Comparison of ENCODE assay signal across 9 mouse cellular contexts in the genomic region with DNA sequence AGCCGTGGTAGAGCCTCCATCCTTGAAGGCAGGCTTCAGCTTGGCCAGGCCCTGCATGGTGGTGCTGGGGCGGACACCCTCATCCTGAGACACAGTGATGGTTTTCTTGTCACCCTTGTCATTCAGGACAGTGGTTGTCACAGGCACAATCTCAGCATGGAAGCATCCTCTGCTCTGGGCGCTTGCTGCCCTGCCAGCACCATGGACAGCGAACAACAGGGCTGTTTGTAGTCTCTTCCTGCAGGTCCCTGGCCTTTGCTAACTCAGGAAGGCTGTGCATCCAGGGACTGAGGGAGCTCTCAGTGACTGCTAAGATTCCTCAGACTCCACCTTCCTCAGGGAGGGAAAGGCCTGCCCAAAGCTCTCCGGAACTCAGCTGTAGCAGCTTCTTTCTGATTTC. TPM values are rescaled to one million over a fixed set of nuclear protein-coding genes. Genes with fewer than 3 reads are reported as not detected.
DNase-seq lines count a peak whose midpoint lies in the region; ATAC-seq lines count a peak whose summit lies in the region.
"Had no signal": no experiment of that assay in that cellular context is flagged by ENCODE, and none has a peak within 500 bp of the region (broad histone marks: within the 10 kb centered on the region; RNA-seq: fewer than 3 reads in every experiment).

No protein-coding gene starts in this region.

- intact Hi-C loops in left cerebral cortex, postnatal 25 days (cut with DNase I) = no loop called here

- peak; percentile 81 for DNase-seq in forebrain, embryonic 11.5 days (ENCODE audit: low spot score)
- DNase-seq in midbrain, embryonic 14.5 days = peak; percentile 45
- peak; percentile 28 for DNase-seq in hindlimb bud, embryonic 11.5 days (ENCODE audit: extremely low spot score, low read depth, low spot score)
- peak; percentile 51 for DNase-seq in ovary, postnatal 14 days (ENCODE audit: low spot score)
- DNase-seq in cerebellum, adult 9-11 months = no peak
- DNase-seq in left cerebral cortex, postnatal 25 days (ENCODE audit: low spot score in 2 of 2) = no peak

- H3K4me2 ChIP-seq in forebrain, embryonic 11.5 days (ENCODE audit: low read depth, low read length, severe bottlenecking) = no peak overlapping the region
- H3K4me2 ChIP-seq in forebrain, embryonic 15.5 days (replicated peaks) = no peak overlapping the region
- H3K4me2 ChIP-seq in midbrain, embryonic 14.5 days (ENCODE audit: low read length) = no peak overlapping the region
- H3K4me2 ChIP-seq in midbrain, embryonic 15.5 days = no peak overlapping the region
- H3K4me2 ChIP-seq: heart, embryonic 13.5 days had no signal

- no peaks in the 10 kb centered on the region for H3K4me1 ChIP-seq in forebrain, embryonic 11.5 days (replicated peaks; ENCODE audit: control insufficient read depth, insufficient read depth, low read length)
- no peaks in the 10 kb centered on the region for H3K4me1 ChIP-seq in forebrain, embryonic 15.5 days
- H3K4me1 ChIP-seq in midbrain, embryonic 14.5 days (ENCODE audit: control insufficient read depth, insufficient read depth, low read length) = no peaks in the 10 kb centered on the region
- no peaks in the 10 kb centered on the region for H3K4me1 ChIP-seq in midbrain, embryonic 15.5 days
- H3K4me1 ChIP-seq: heart, embryonic 13.5 days had no signal

- no peak overlapping the region for H3K4me3 ChIP-seq in forebrain, embryonic 11.5 days (ENCODE audit: low read depth, low read length)
- H3K4me3 ChIP-seq in forebrain, embryonic 15.5 days = no peak overlapping the region
- no peak overlapping the region for H3K4me3 ChIP-seq in midbrain, embryonic 14.5 days (replicated peaks; ENCODE audit: low read depth, low read length)
- no peak overlapping the region for H3K4me3 ChIP-seq in midbrain, embryonic 15.5 days
- H3K4me3 ChIP-seq: heart, embryonic 13.5 days had no signal

- H3K9me3 ChIP-seq in forebrain, embryonic 11.5 days (ENCODE audit: control insufficient read depth, low read length) = no peaks in the 10 kb centered on the region
- no peaks in the 10 kb centered on the region for H3K9me3 ChIP-seq in forebrain, embryonic 15.5 days
- H3K9me3 ChIP-seq in midbrain, embryonic 14.5 days (ENCODE audit: control insufficient read depth, low read length) = no peaks in the 10 kb centered on the region
- H3K9me3 ChIP-seq in midbrain, embryonic 15.5 days = no peaks in the 10 kb centered on the region
- H3K9me3 ChIP-seq: heart, embryonic 13.5 days had no signal

- no peaks in the 10 kb centered on the region for H3K36me3 ChIP-seq in forebrain, embryonic 11.5 days (ENCODE audit: control insufficient read depth, insufficient read depth, low read length)
- H3K36me3 ChIP-seq in forebrain, embryonic 15.5 days = no peaks in the 10 kb centered on the region
- H3K36me3 ChIP-seq in midbrain, embryonic 14.5 days (ENCODE audit: control insufficient read depth, insufficient read depth, low read length) = no peaks in the 10 kb centered on the region
- no peaks in the 10 kb centered on the region for H3K36me3 ChIP-seq in midbrain, embryonic 15.5 days (replicated peaks)
- H3K36me3 ChIP-seq: heart, embryonic 13.5 days had no signal

- H3K9ac ChIP-seq in forebrain, embryonic 11.5 days (ENCODE audit: low read length) = no peak overlapping the region
- no peak overlapping the region for H3K9ac ChIP-seq in forebrain, embryonic 15.5 days (replicated peaks)
- H3K9ac ChIP-seq in midbrain, embryonic 14.5 days (replicated peaks; ENCODE audit: low read length) = no peak overlapping the region
- no peak overlapping the region for H3K9ac ChIP-seq in midbrain, embryonic 15.5 days
- H3K9ac ChIP-seq: heart, embryonic 13.5 days had no signal

- WGBS in forebrain, embryonic 11.5 days = 30% methylated on average over 5 of the region's 5 CpGs
- 29% methylated on average over 5 of the region's 5 CpGs for WGBS in forebrain, embryonic 15.5 days
- WGBS in midbrain, embryonic 14.5 days = 25% methylated on average over 5 of the region's 5 CpGs
- WGBS in midbrain, embryonic 15.5 days = 35% methylated on average over 5 of the region's 5 CpGs

- H3K27me3 ChIP-seq in forebrain, embryonic 11.5 days (ENCODE audit: control insufficient read depth, insufficient read depth, low read length) = no peaks in the 10 kb centered on the region
- H3K27me3 ChIP-seq in forebrain, embryonic 15.5 days = no peaks in the 10 kb centered on the region
- no peaks in the 10 kb centered on the region for H3K27me3 ChIP-seq in midbrain, embryonic 14.5 days (ENCODE audit: control insufficient read depth, insufficient read depth, low read length)
- no peaks in the 10 kb centered on the region for H3K27me3 ChIP-seq in midbrain, embryonic 15.5 days (replicated peaks)

- ATAC-seq in forebrain, embryonic 11.5 days (replicated peaks; ENCODE audit: low FRiP score) = no peak
- ATAC-seq in forebrain, embryonic 15.5 days (replicated peaks) = no peak
- no peak for ATAC-seq in midbrain, embryonic 14.5 days (ENCODE audit: low FRiP score, low TSS enrichment)
- ATAC-seq in midbrain, embryonic 15.5 days (replicated peaks) = no peak

- H3K27ac ChIP-seq in forebrain, embryonic 11.5 days (ENCODE audit: low read depth, low read length) = no peak overlapping the region
- H3K27ac ChIP-seq in forebrain, embryonic 15.5 days (replicated peaks) = no peak overlapping the region
- H3K27ac ChIP-seq in midbrain, embryonic 14.5 days (replicated peaks; ENCODE audit: low read depth, low read length) = no peak overlapping the region
- H3K27ac ChIP-seq in midbrain, embryonic 15.5 days = no peak overlapping the region
- H3K27ac ChIP-seq: heart, embryonic 13.5 days had no signal

RNA-seq across cellular contexts. Expression of gene Acaa1b, which starts 7.3 kb away (rescaled TPM):
- 0.84 and 1.2 TPM in 2 replicates for polyA plus RNA-seq in forebrain, embryonic 11.5 days (2014; fragmentation: Nextera tagmentation; extraction: Ambion mirVana)
- polyA plus RNA-seq in forebrain, embryonic 15.5 days (2015; fragmentation: Nextera tagmentation; extraction: Ambion mirVana) = 1.4 and 1.8 TPM in 2 replicates
- polyA plus RNA-seq in midbrain, embryonic 14.5 days (2014; fragmentation: Nextera tagmentation; extraction: Ambion mirVana) = 1.2 and 2.8 TPM in 2 replicates
- polyA plus RNA-seq in midbrain, embryonic 15.5 days (2015; fragmentation: Nextera tagmentation; extraction: Ambion mirVana) = 2.2 and 3.5 TPM in 2 replicates
- 1 to 10 TPM; 1.3 to 1.9 TPM for total RNA-seq in left cerebral cortex, postnatal 25 days (2021)

RNA-seq across cellular contexts. Expression of gene Gm47289, which starts 9.4 kb away (rescaled TPM):
- polyA plus RNA-seq in forebrain, embryonic 11.5 days (2014; fragmentation: Nextera tagmentation; extraction: Ambion mirVana) = not detected in 2 replicates
- not detected in 2 replicates for polyA plus RNA-seq in forebrain, embryonic 15.5 days (2015; fragmentation: Nextera tagmentation; extraction: Ambion mirVana)
- polyA plus RNA-seq in midbrain, embryonic 14.5 days (2014; fragmentation: Nextera tagmentation; extraction: Ambion mirVana) = not detected in 2 replicates
- not detected in 2 replicates for polyA plus RNA-seq in midbrain, embryonic 15.5 days (2015; fragmentation: Nextera tagmentation; extraction: Ambion mirVana)
- not detected for total RNA-seq in left cerebral cortex, postnatal 25 days (2021)

RNA-seq across cellular contexts. Expression of gene Dlec1, which starts 47.3 kb away (rescaled TPM):
- polyA plus RNA-seq in forebrain, embryonic 11.5 days (2014; fragmentation: Nextera tagmentation; extraction: Ambion mirVana) = 2.0 and 2.4 TPM in 2 replicates
- polyA plus RNA-seq in forebrain, embryonic 15.5 days (2015; fragmentation: Nextera tagmentation; extraction: Ambion mirVana) = 0.36 and 1.00 TPM in 2 replicates
- polyA plus RNA-seq in midbrain, embryonic 14.5 days (2014; fragmentation: Nextera tagmentation; extraction: Ambion mirVana) = 0.27 and 1.2 TPM in 2 replicates
- polyA plus RNA-seq in midbrain, embryonic 15.5 days (2015; fragmentation: Nextera tagmentation; extraction: Ambion mirVana) = 0.94 and 1.0 TPM in 2 replicates
- 1 to 10 TPM; 2.5 to 4.4 TPM for total RNA-seq in left cerebral cortex, postnatal 25 days (2021)

RNA-seq across cellular contexts. Expression of gene Plcd1, which starts 56.3 kb away (rescaled TPM):
- polyA plus RNA-seq in forebrain, embryonic 11.5 days (2014; fragmentation: Nextera tagmentation; extraction: Ambion mirVana) = 14.9 and 19.4 TPM in 2 replicates
- 11.7 and 14.6 TPM in 2 replicates for polyA plus RNA-seq in forebrain, embryonic 15.5 days (2015; fragmentation: Nextera tagmentation; extraction: Ambion mirVana)
- 13.6 and 17.0 TPM in 2 replicates for polyA plus RNA-seq in midbrain, embryonic 14.5 days (2014; fragmentation: Nextera tagmentation; extraction: Ambion mirVana)
- 15.6 and 16.4 TPM in 2 replicates for polyA plus RNA-seq in midbrain, embryonic 15.5 days (2015; fragmentation: Nextera tagmentation; extraction: Ambion mirVana)
- 10 to 100 TPM in 1 of 2 experiments, 1 to 10 TPM in 1; 9.7 to 10.8 TPM for total RNA-seq in left cerebral cortex, postnatal 25 days (2021)

RNA-seq across cellular contexts. Expression of gene Slc22a13, which starts 59.3 kb away (rescaled TPM):
- not detected in 2 replicates for polyA plus RNA-seq in forebrain, embryonic 11.5 days (2014; fragmentation: Nextera tagmentation; extraction: Ambion mirVana)
- polyA plus RNA-seq in forebrain, embryonic 15.5 days (2015; fragmentation: Nextera tagmentation; extraction: Ambion mirVana) = 0.11 TPM in 1 of 2 replicates, not detected in the other
- 0.12 TPM in 1 of 2 replicates, not detected in the other for polyA plus RNA-seq in midbrain, embryonic 14.5 days (2014; fragmentation: Nextera tagmentation; extraction: Ambion mirVana)
- not detected in 2 replicates for polyA plus RNA-seq in midbrain, embryonic 15.5 days (2015; fragmentation: Nextera tagmentation; extraction: Ambion mirVana)
- not detected for total RNA-seq in left cerebral cortex, postnatal 25 days (2021)
- polyA plus RNA-seq: heart, embryonic 13.5 days had no signal

Comparison
In these comparisons a context has a peak if more than half of its experiments do, and no peak if none do; other contexts are left out.
1. DNase-seq: peak in forebrain, embryonic 11.5 days (single experiment), midbrain, embryonic 14.5 days (single experiment), hindlimb bud, embryonic 11.5 days (single experiment) and ovary, postnatal 14 days (single experiment); none in cerebellum, adult 9-11 months (single experiment) and left cerebral cortex, postnatal 25 days (0 of 2).